Mouse (Mus musculus): Measurements from ENCODE around the gene Strap.

GRCm38 (mm10) chr6:137704300-137704939 lies 30.5 kb upstream of the Strap start:
- no peak for TF ChIP-seq FLI1 (IDR thresholded peaks at IDR 0.05; ENCODE audit: low read length)
- TF ChIP-seq GATA1 (IDR thresholded peaks at IDR 0.05; ENCODE audit: borderline replicate concordance, low read length), result no peak

Data from megakaryocyte, embryonic 14.5 days (primary cell).